Mouse (Mus musculus) hindbrain, embryonic 15.5 days (tissue): ENCODE measurements around the gene Fbxw7. TPM values are rescaled to one million over a fixed set of nuclear protein-coding genes. Genes with fewer than 3 reads are reported as not detected.

Experiments
- ATAC-seq: fragments of 200-750 bp; cut with Nextera tagmentation; 2 replicates; pipeline ENCODE4 v1.8.0; 2017; ENCODE audit warnings: low read depth, moderate number of reproducible peaks, moderate TSS enrichment; ENCODE audit not compliant: low FRiP score
- H3K27ac ChIP-seq: fragments of 300-500 bp; sonication (generic); replicated peaks from 2 replicates; pipeline ENCODE4 v1.5.1; 2015; ENCODE audit warnings: mild to moderate bottlenecking, inconsistent platforms
- H3K27me3 ChIP-seq: fragments of 300-500 bp; sonication (generic); 2 replicates; pipeline ENCODE4 v1.6.1; 2015; ENCODE audit warnings: control low read depth, inconsistent platforms
- H3K36me3 ChIP-seq: fragments of 300-500 bp; sonication (generic); 2 replicates; pipeline ENCODE4 v1.6.1; 2015; ENCODE audit warnings: control low read depth, inconsistent platforms
- H3K4me1 ChIP-seq: fragments of 300-500 bp; sonication (generic); replicated peaks from 2 replicates; pipeline ENCODE4 v1.6.1; 2015; ENCODE audit warnings: control low read depth, inconsistent platforms
- H3K4me2 ChIP-seq: fragments of 300-500 bp; sonication (generic); 2 replicates; pipeline ENCODE4 v1.6.1; 2015; ENCODE audit warnings: moderate library complexity, mild to moderate bottlenecking, inconsistent platforms
- H3K4me3 ChIP-seq: fragments of 300-500 bp; sonication (generic); 2 replicates; pipeline ENCODE4 v1.5.1; 2015; ENCODE audit warnings: mild to moderate bottlenecking, inconsistent platforms
- H3K9ac ChIP-seq: fragments of 300-500 bp; sonication (generic); 2 replicates; pipeline ENCODE4 v1.6.1; 2015; ENCODE audit warnings: inconsistent platforms
- H3K9me3 ChIP-seq: fragments of 300-500 bp; sonication (generic); 2 replicates; pipeline ENCODE4 v1.6.1; 2016; ENCODE audit warnings: control low read depth, inconsistent platforms
- WGBS: fragments of 180-500 bp; shearing (Covaris S2); methylation state at CpG from one replicate; pipeline ENCODE4 v1.1.7; 2015; 5-methylcytosine and 5-hydroxymethylcytosine counted together
- polyA plus RNA-seq: library from polyadenylated mRNA; unstranded; fragments of >200 nt; fragmentation: Nextera tagmentation; extraction: Ambion mirVana; gene quantifications from 2 replicates; pipeline ENCODE4 v1.2.1, GENCODE M21; 2015

Gene Fbxw7
- polyA plus RNA-seq, 1 experiment from 2014 or later = 34.7 TPM

DNA sequence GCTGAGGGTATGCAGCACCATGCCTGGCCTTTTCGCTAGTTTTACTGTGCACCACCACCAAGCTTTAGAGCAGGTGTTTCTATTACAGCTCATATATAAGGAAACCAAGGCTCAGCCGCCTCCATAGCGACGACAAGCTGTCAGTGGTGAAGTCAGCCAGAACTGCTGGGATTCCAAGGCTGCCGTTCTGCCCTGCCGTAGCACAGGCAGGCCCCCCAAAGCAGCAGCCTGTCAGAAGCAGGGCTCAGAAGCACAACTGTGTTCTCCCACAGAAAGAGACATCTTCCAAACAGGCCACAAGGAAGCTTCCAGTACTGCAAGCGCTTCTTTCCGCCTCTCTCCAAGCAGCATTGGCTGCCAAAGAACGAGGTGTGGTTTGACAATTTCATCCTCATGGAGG lies 200.6 kb downstream of the Fbxw7 start:
- Histone ChIP-seq H3K4me1 (peaks cover 9% of the 10 kb centered on the region), H3K4me2 (no peak overlapping the region), H3K36me3 (no peaks in the 10 kb centered on the region), H3K9me3 (no peaks in the 10 kb centered on the region), H3K9ac (no peak overlapping the region), H3K27me3 (no peaks in the 10 kb centered on the region), H3K4me3 (no peak overlapping the region), H3K27ac (peak overlapping the region; percentile 69)
- 43% methylated on average over 9 of the region's 9 CpGs for WGBS
- peak; percentile 63; the same call in 1 of the 2 replicates for ATAC-seq

DNA sequence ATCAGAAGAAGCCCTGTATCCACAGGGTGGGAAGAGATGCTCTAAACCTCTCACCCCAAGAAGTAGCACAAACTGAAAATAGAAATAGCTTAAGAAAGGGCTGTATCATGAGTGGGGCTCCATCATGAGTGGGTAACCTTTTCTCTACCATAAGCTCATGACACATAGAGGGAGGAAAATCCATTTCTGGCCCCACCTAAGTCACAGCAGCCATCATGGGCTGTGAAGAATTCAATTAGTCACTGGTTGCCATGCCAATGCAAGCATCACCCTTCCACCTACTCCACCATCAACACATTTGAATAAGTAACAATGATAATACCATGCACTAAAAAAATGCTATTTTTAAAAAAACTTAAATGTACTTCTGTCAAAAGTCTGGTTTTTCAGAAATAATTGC lies 205.1 kb downstream of the Fbxw7 start:
- no peaks in the 10 kb centered on the region for H3K36me3 ChIP-seq
- no peak overlapping the region for H3K9ac ChIP-seq
- no peak overlapping the region for H3K4me2 ChIP-seq
- no peak overlapping the region for H3K27ac ChIP-seq
- H3K4me3 ChIP-seq = no peak overlapping the region
- no peaks in the 10 kb centered on the region for H3K9me3 ChIP-seq
- no peak for ATAC-seq
- H3K4me1 ChIP-seq = peaks cover 9% of the 10 kb centered on the region
- H3K27me3 ChIP-seq = no peaks in the 10 kb centered on the region

DNA sequence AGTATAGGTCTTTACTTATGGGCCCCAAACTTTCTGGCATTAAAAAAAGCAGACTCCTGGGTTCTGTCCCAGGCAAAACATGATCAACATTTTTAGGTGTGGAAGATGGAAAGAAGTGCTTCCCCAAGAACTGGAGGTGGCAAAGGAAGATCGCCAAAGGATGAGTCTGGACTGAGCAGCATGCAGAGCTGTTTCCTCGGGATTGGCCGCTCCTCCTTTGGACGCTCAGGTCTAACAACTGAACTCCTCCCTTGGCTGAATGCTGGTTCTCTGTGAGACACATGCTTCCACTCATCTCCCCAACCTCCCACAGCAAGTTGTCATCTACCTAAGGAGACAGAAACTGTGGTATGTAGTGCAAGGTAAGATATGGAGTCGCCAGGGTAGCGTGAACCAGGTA lies 206.7 kb downstream of the Fbxw7 start:
- no peak overlapping the region for H3K27ac ChIP-seq
- H3K4me3 ChIP-seq = no peak overlapping the region
- no peak for ATAC-seq
- 97% methylated on average over 6 of the region's 6 CpGs for WGBS
- H3K36me3 ChIP-seq = no peaks in the 10 kb centered on the region
- H3K4me2 ChIP-seq = no peak overlapping the region
- H3K9ac ChIP-seq = no peak overlapping the region
- H3K9me3 ChIP-seq = no peaks in the 10 kb centered on the region
- H3K27me3 ChIP-seq = no peaks in the 10 kb centered on the region
- no peaks in the 10 kb centered on the region for H3K4me1 ChIP-seq

GRCm38 (mm10) chr3:85022800-85023199 lies 207.7 kb downstream of the Fbxw7 start:
- no peak for ATAC-seq
- 81% methylated on average over 11 of the region's 11 CpGs for WGBS
- no peaks in the 10 kb centered on the region for H3K9me3 ChIP-seq
- H3K4me2 ChIP-seq = no peak overlapping the region
- no peak overlapping the region for H3K4me3 ChIP-seq
- no peak overlapping the region for H3K27ac ChIP-seq
- no peaks in the 10 kb centered on the region for H3K4me1 ChIP-seq
- H3K9ac ChIP-seq = no peak overlapping the region
- H3K27me3 ChIP-seq = no peaks in the 10 kb centered on the region
- H3K36me3 ChIP-seq = no peaks in the 10 kb centered on the region

GRCm38 (mm10) chr3:85024237-85024636 lies 209.2 kb downstream of the Fbxw7 start:
- no peak overlapping the region for H3K4me3 ChIP-seq
- H3K4me1 ChIP-seq = no peaks in the 10 kb centered on the region
- WGBS = 73% methylated on average over 2 of the region's 2 CpGs
- H3K36me3 ChIP-seq = no peaks in the 10 kb centered on the region
- H3K27me3 ChIP-seq = no peaks in the 10 kb centered on the region
- no peak overlapping the region for H3K9ac ChIP-seq
- H3K4me2 ChIP-seq = no peak overlapping the region
- no peak overlapping the region for H3K27ac ChIP-seq
- ATAC-seq = no peak
- no peaks in the 10 kb centered on the region for H3K9me3 ChIP-seq

GRCm38 (mm10) chr3:85024817-85025705 lies 210.0 kb downstream of the Fbxw7 start:
- Histone ChIP-seq H3K4me2 (no peak overlapping the region), H3K27ac (no peak overlapping the region), H3K9me3 (no peaks in the 10 kb centered on the region), H3K4me1 (no peaks in the 10 kb centered on the region), H3K9ac (no peak overlapping the region), H3K36me3 (no peaks in the 10 kb centered on the region), H3K27me3 (no peaks in the 10 kb centered on the region), H3K4me3 (no peak overlapping the region)
- ATAC-seq = 0 out of 2 replicates have a peak, but pooled peaks have one; percentile 30
- 23% methylated on average over 6 of the region's 6 CpGs for WGBS

Other genes starting within 250 kb of the Fbxw7 start
- 22.5 and 23.1 TPM in 2 replicates for gene Arfip1, start 232.6 kb upstream of the Fbxw7 start, polyA plus RNA-seq
- gene Tigd4, start 221.7 kb upstream of the Fbxw7 start, polyA plus RNA-seq = not detected in 2 replicates
- 0.80 and 1.4 TPM in 2 replicates for gene Tmem154, start 149.1 kb upstream of the Fbxw7 start, polyA plus RNA-seq